10 mouse cellular contexts compared by ENCODE assay signal in genomic region chr1:194160761-194161461, GRCm38 (mm10).
DNase-seq lines count a peak whose midpoint lies in the region; ATAC-seq and TF ChIP-seq lines count a peak whose summit lies in the region.
"Had no signal": no experiment of that assay in that cellular context is flagged by ENCODE, and none has a peak within 500 bp of the region (broad histone marks: within the 10 kb centered on the region; RNA-seq: fewer than 3 reads in every experiment).

No protein-coding gene starts in this region.

- H3K36me3 ChIP-seq in forebrain, embryonic 12.5 days (replicated peaks) = no peaks in the 10 kb centered on the region
- H3K36me3 ChIP-seq: stomach, embryonic 15.5 days had no signal

- no peak for TF ChIP-seq CTCF in layer of hippocampus, adult 2 months (conservative IDR thresholded peaks at IDR 0.05)

- no peaks in the 10 kb centered on the region for H3K9me3 ChIP-seq in forebrain, embryonic 12.5 days
- H3K9me3 ChIP-seq: stomach, embryonic 15.5 days had no signal

- DNase-seq in cerebellum, postnatal 14 days = peak; percentile 58 to 63
- DNase-seq in cerebellum, postnatal 36 days = no peak
- peak; percentile 57 to 74 for DNase-seq in layer of hippocampus, adult 2 months (ENCODE audit: low spot score in 2 of 2)
- DNase-seq in neural tube, embryonic 10.5 days (ENCODE audit: extremely low spot score, low spot score) = peak; percentile 21
- no peak for DNase-seq in gastrocnemius, postnatal 14 days
- no peak for DNase-seq in liver

- peak overlapping the region; percentile 73 for H3K27ac ChIP-seq in forebrain, embryonic 12.5 days
- peak overlapping the region; percentile 58 for H3K27ac ChIP-seq in layer of hippocampus, adult 2 months
- H3K27ac ChIP-seq: left cerebral cortex, adult 2 months; stomach, embryonic 15.5 days had no signal

- 23% methylated on average over 8 of the region's 8 CpGs for WGBS in forebrain, embryonic 12.5 days

- intact Hi-C loops in gastrocnemius, postnatal 14 days (cut with DNase I; ENCODE audit: low total_unique reads) = no loop called here

- H3K9ac ChIP-seq in forebrain, embryonic 12.5 days = no peak overlapping the region
- H3K9ac ChIP-seq: stomach, embryonic 15.5 days had no signal

- no peak overlapping the region for H3K4me3 ChIP-seq in forebrain, embryonic 12.5 days (replicated peaks)
- H3K4me3 ChIP-seq in layer of hippocampus, adult 2 months = no peak overlapping the region
- H3K4me3 ChIP-seq: left cerebral cortex, adult 2 months; stomach, embryonic 15.5 days had no signal

- H3K4me1 ChIP-seq in forebrain, embryonic 12.5 days = peaks cover 15% of the 10 kb centered on the region
- H3K4me1 ChIP-seq: stomach, embryonic 15.5 days had no signal

- H3K27me3 ChIP-seq in forebrain, embryonic 12.5 days = no peaks in the 10 kb centered on the region
- H3K27me3 ChIP-seq: stomach, embryonic 15.5 days had no signal

- peak; percentile 88 for ATAC-seq in forebrain, embryonic 12.5 days (ENCODE audit: low FRiP score)
- no peak for ATAC-seq in megakaryocyte-erythroid progenitor cell, adult 5-6 weeks (replicated peaks; ENCODE audit: low FRiP score, low TSS enrichment, poor library complexity, severe bottlenecking)

- peak overlapping the region; percentile 21; the same call in 1 of the 2 replicates for H3K4me2 ChIP-seq in forebrain, embryonic 12.5 days
- H3K4me2 ChIP-seq: stomach, embryonic 15.5 days had no signal

Comparison
In these comparisons a context has a peak if more than half of its experiments do, and no peak if none do; other contexts are left out.
1. DNase-seq: peak in cerebellum, postnatal 14 days (2 of 2), layer of hippocampus, adult 2 months (2 of 2) and neural tube, embryonic 10.5 days (single experiment); none in cerebellum, postnatal 36 days (0 of 2), gastrocnemius, postnatal 14 days (single experiment) and liver (single experiment).